Mouse (Mus musculus) stomach, postnatal 0 days (tissue): Measurements from ENCODE around the gene Cfap77.

Experiments used
- CTCF ChIP-seq: IDR thresholded peaks from 2 replicates; pipeline ENCODE4 v1.5.1; 2016; ENCODE audit warnings: antibody characterized with exemption, low read depth, mild to moderate bottlenecking, moderate library complexity
- EP300 ChIP-seq: optimal IDR thresholded peaks from 2 replicates; pipeline ENCODE3; 2016; ENCODE audit warnings: antibody characterized with exemption

DNA sequence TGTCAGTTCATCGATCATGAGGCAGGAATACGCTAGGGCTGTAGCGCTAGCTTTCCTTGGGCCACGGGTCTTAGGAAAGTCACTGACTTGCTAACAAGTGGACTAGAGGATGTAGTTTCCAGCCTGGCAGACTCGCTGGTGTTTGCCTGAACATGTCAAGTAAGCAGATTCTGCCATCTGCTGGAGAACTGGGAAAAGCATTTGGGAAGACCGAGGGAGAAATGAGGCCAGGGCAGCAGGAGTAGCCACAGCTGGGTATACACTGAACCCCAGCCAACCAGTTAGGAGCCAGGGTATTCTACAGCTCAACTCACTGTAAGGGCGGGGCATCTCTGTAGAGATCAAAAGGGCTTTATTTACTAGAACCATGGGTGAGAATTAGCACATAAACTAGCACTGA, 11.5 kb upstream of the Cfap77 start:
- TF ChIP-seq CTCF: peak; percentile 78
- TF ChIP-seq EP300: no peak
